Mouse (Mus musculus) kidney, postnatal 36 days (tissue): Measurements from ENCODE around the gene Vac14.

Experiments used
- DNase-seq, 2 experiments: peaks; one replicate each; pipeline ENCODE4 v3.0.0; 2021 to 2022; ENCODE audit warnings: mixed read lengths in 2 of 2

Vac14 gene

GRCm38 (mm10) chr8:110618391-110619207 is at the start of gene Vac14:
Gene Vac14 (plus strand): TSS chr8:110618585.
- DNase-seq = peak; percentile 98 to 100

GRCm38 (mm10) chr8:110592641-110593040 is 25.7 kb upstream of the Vac14 start:
- no peak for DNase-seq

GRCm38 (mm10) chr8:110594164-110594563 is 24.2 kb upstream of the Vac14 start:
- no peak for DNase-seq

GRCm38 (mm10) chr8:110604556-110604955 is 13.8 kb upstream of the Vac14 start:
- peak; percentile 26 to 68 for DNase-seq

- DNase-seq = no peak
Measured at GRCm38 (mm10) chr8:110605401-110606015, 12.9 kb upstream of the Vac14 start.

- no peak for DNase-seq
Measured at GRCm38 (mm10) chr8:110615730-110616129, 2.7 kb upstream of the Vac14 start.

- DNase-seq = no peak
Measured at GRCm38 (mm10) chr8:110617801-110618358, 505 bp upstream of the Vac14 start.

GRCm38 (mm10) chr8:110619208-110619574 is 806 bp downstream of the Vac14 start:
- DNase-seq = no peak

GRCm38 (mm10) chr8:110619919-110620318 is 1.5 kb downstream of the Vac14 start:
- DNase-seq = no peak

- no peak for DNase-seq
Measured at GRCm38 (mm10) chr8:110626431-110626830, 8.0 kb downstream of the Vac14 start.

GRCm38 (mm10) chr8:110629245-110630063 is 11.1 kb downstream of the Vac14 start:
- DNase-seq = peak; percentile 55 to 83

GRCm38 (mm10) chr8:110630079-110630478 is 11.7 kb downstream of the Vac14 start:
- DNase-seq = no peak

GRCm38 (mm10) chr8:110630571-110631071 is 12.2 kb downstream of the Vac14 start:
- DNase-seq = peak; percentile 28 to 57

GRCm38 (mm10) chr8:110631201-110631600 is 12.8 kb downstream of the Vac14 start:
- peak in 1 of 2 experiments; percentile 11 for DNase-seq

GRCm38 (mm10) chr8:110633814-110634213 is 15.4 kb downstream of the Vac14 start:
- DNase-seq = peak in 1 of 2 experiments; percentile 16

GRCm38 (mm10) chr8:110636182-110636581 is 17.8 kb downstream of the Vac14 start:
- DNase-seq = no peak

- peak in 1 of 2 experiments; percentile 17 for DNase-seq
Measured at GRCm38 (mm10) chr8:110642331-110642730, 23.9 kb downstream of the Vac14 start.

- peak in 1 of 2 experiments; percentile 10 for DNase-seq
Measured at GRCm38 (mm10) chr8:110643177-110643576, 24.8 kb downstream of the Vac14 start.

GRCm38 (mm10) chr8:110644422-110644821 is 26.0 kb downstream of the Vac14 start:
- DNase-seq = peak; percentile 13 to 25

- peak in 1 of 2 experiments; percentile 21 for DNase-seq
Measured at GRCm38 (mm10) chr8:110644901-110645300, 26.5 kb downstream of the Vac14 start.

GRCm38 (mm10) chr8:110645340-110645739 is 27.0 kb downstream of the Vac14 start:
- peak; percentile 41 to 67 for DNase-seq

- DNase-seq = peak; percentile 68 to 89
Measured at GRCm38 (mm10) chr8:110646064-110646463, 27.7 kb downstream of the Vac14 start.

- DNase-seq = no peak
Measured at GRCm38 (mm10) chr8:110648577-110648976, 30.2 kb downstream of the Vac14 start.
